Mouse (Mus musculus) liver, embryonic 14.5 days (tissue): ENCODE data around the gene Rsad2.
A peak's percentile ranks its signal among the peaks of the same experiment; 100 is the strongest.

Experiments
- CTCF ChIP-seq: IDR thresholded peaks from 2 replicates; pipeline ENCODE4 v1.5.1; 2016; ENCODE audit warnings: antibody characterized with exemption, low read depth, control low read depth
- EP300 ChIP-seq: IDR thresholded peaks from 2 replicates; pipeline ENCODE4 v1.6.1; 2016; ENCODE audit warnings: antibody characterized with exemption, low read depth

DNA sequence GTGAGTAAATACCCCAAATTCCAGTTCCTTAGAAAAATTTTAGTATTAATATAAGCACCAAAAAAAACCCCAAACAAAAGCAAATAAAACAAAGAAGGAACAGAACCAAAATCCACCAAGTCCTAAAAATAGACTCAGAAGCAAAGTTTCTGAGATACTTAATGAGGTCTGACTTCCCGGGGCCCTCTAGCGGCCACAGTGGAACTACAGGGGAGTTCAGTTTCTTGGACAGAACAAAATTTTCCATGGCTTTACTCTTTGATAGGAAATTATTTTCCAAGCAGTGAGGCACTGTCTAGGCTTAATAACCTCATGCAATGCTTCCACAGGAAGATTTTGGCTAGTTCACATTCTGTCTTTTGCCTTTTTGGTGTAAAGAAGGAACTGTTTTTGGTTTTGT, 12.2 kb downstream of the Rsad2 start:
- TF ChIP-seq EP300, result no peak
- peak; percentile 70 for TF ChIP-seq CTCF
